Mouse (Mus musculus): ENCODE measurements at regions not wholly inside any gene's neighbourhood (a gene's known extent, or its start where the extent isn't known, plus 50 kb on each side); places are given as distances from the start of the nearest gene placed in this dataset.

DNA sequence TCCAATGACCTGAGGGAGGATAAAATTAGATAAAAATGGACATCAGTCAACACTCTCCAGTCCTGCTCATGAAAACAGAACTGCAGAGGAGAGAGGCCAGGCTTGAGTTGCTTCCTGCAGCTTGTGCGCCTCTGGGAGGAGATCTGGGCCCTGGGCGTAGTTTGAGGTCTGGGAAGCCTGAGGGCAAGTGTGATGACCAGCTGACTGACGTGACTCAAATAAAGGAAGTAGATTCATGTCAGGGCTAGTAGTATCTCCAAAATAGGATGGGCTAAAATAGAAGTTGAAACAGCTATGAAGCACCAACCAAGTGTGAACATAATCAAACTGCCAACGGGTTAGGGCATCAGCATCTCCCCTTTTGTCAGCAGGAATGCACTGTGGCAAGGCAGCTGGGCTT lies 239.3 kb upstream of the Btg1 start (continued):
- TF ChIP-seq MXI1 (IDR thresholded peaks at IDR 0.05; ENCODE audit: low read depth, low read length) (0 out of 2 replicates have a peak, but pooled peaks have one; percentile 24), KAT2A (IDR thresholded peaks at IDR 0.05; ENCODE audit: insufficient replicate concordance, low read length) (0 out of 2 replicates have a peak, but pooled peaks have one; percentile 16), MEF2A (IDR thresholded peaks at IDR 0.05; ENCODE audit: borderline replicate concordance, low read depth, low read length) (peak; percentile 100), POLR2AphosphoS2 (IDR thresholded peaks at IDR 0.05; ENCODE audit: low read depth, low read length) (no peak), USF2 (conservative IDR thresholded peaks at IDR 0.05; ENCODE audit: low read depth, low read length) (no peak), CTCF (conservative IDR thresholded peaks at IDR 0.05 in 1 of 2, IDR thresholded peaks at IDR 0.05 in 1 of 2; ENCODE audit: low read depth in 2 of 2, low read length in 2 of 2) (no peak; a peak in 1 of 4 replicates), SIN3A (IDR thresholded peaks at IDR 0.05; ENCODE audit: low read length) (peak; percentile 62; the same call in 1 of the 2 replicates), BHLHE40 (IDR thresholded peaks at IDR 0.05; ENCODE audit: low read depth, low read length) (peak; percentile 97), ZC3H11A (IDR thresholded peaks at IDR 0.05; ENCODE audit: low read depth, low read length) (no peak), E2F4 (IDR thresholded peaks at IDR 0.05; ENCODE audit: insufficient replicate concordance, low read depth, low read length) (no peak), EP300 (IDR thresholded peaks at IDR 0.05; ENCODE audit: low read length) (peak; percentile 91), ETS1 (conservative IDR thresholded peaks at IDR 0.05; ENCODE audit: low read depth, low read length) (peak; percentile 96), USF1 (IDR thresholded peaks at IDR 0.05; ENCODE audit: low read depth, low read length) (peak; percentile 16; the same call in 1 of the 2 replicates), ZKSCAN1 (IDR thresholded peaks at IDR 0.05; ENCODE audit: borderline replicate concordance, low read depth, low read length) (no peak), HCFC1 (IDR thresholded peaks at IDR 0.05; ENCODE audit: low read depth, low read length) (0 out of 2 replicates have a peak, but pooled peaks have one; percentile 17), SMC3 (IDR thresholded peaks at IDR 0.05; ENCODE audit: low read depth, low read length) (peak; percentile 9; the same call in 1 of the 2 replicates), UBTF (IDR thresholded peaks at IDR 0.05; ENCODE audit: low read depth, low read length) (no peak), NRF1 (IDR thresholded peaks at IDR 0.05; ENCODE audit: low read depth, low read length) (no peak), IRF4 (IDR thresholded peaks at IDR 0.05; ENCODE audit: low read depth, low read length) (peak; percentile 91)

DNA sequence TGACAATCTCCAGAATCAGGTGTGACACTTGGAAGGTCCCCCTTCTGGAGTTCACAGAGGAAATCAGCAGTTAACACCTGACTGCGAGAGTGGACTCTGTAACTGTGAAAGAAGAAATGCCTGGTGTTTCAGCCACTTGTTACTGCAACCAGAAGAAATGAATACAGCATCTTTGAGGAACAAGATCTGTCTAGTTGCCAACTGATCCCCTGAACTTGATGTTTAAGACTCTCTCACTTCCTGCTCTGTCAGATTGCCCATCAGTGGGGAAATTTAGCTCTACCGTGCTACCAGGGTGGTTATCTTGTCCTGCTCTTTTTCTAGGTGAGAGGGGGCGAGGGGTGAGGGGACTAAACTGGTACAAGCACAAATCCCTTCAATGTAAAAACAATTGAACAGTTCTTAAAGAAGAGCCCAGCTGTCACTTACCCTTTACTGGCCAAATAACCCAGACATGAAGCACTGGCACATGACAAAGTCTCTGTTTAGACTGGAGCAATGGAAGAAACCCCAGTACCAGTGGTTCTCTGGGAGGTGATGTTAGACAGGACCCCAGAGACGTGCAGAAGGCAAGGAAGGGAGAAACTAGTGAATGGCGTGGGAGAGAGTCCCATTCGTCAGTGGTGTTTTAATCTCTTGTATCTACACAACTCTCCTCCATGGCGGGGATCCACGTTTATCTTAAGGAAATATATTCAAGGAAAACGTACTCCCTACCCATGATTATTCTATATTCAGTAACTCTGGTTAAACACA lies 237.6 kb upstream of the Btg1 start:
- no peaks in the 10 kb centered on the region for H3K36me3 ChIP-seq (replicated peaks in 1 of 2; ENCODE audit: control insufficient read depth in 1 of 2, insufficient read depth in 1 of 2, low read length in 1 of 2)
- no peak for DNase-seq (ENCODE audit: extremely low read depth)
- no peaks in the 10 kb centered on the region for H3K79me2 ChIP-seq (replicated peaks; ENCODE audit: control insufficient read depth, extremely low read depth, insufficient read depth, poor library complexity, severe bottlenecking)
- peak overlapping the region; percentile 21; the same call in 1 of the 2 replicates for H3K9ac ChIP-seq (ENCODE audit: insufficient read depth, low read depth)
- in situ Hi-C loops (cut with MboI; ENCODE audit: low pct_ligation_motif_present, low pct_unique_long_range_greater_than_20kb, low sequenced_read_pairs) (loop anchor here (10.0 kb wide), 1 partner anchor 164 kb away; no protein-coding TSS in a partner anchor), dilution Hi-C loops (cut with MboI; ENCODE audit: extremely low pct_ligation_motif_present, extremely low pct_unique_long_range_greater_than_20kb, low sequenced_read_pairs) (no loop called here)
- peaks cover 41 to 57% of the 10 kb centered on the region in 2 experiments for H3K4me1 ChIP-seq (ENCODE audit: control insufficient read depth in 1 of 2, insufficient read depth in 2 of 2)
- H3K9me3 ChIP-seq (replicated peaks; ENCODE audit: low read length), result no peaks in the 10 kb centered on the region
- no peak for TF ChIP-seq MAFK (IDR thresholded peaks at IDR 0.05; ENCODE audit: insufficient replicate concordance, low read length)
- TF ChIP-seq JUND (conservative IDR thresholded peaks at IDR 0.05; ENCODE audit: low read depth, low read length), result no peak
- no peak for TF ChIP-seq TCF12 (IDR thresholded peaks at IDR 0.05; ENCODE audit: low read depth, low read length)
- 0 out of 2 replicates have a peak, but pooled peaks have one; percentile 25 for TF ChIP-seq ELF1 (IDR thresholded peaks at IDR 0.05; ENCODE audit: low read depth, low read length)
- TF ChIP-seq IRF4 (IDR thresholded peaks at IDR 0.05; ENCODE audit: low read depth, low read length), result 0 out of 2 replicates have a peak, but pooled peaks have one; percentile 32
- H3K27me3 ChIP-seq (replicated peaks), result no peaks in the 10 kb centered on the region
- H3K27ac ChIP-seq (ENCODE audit: insufficient read depth, low read depth), result peak overlapping the region; percentile 81
- H3K4me2 ChIP-seq (ENCODE audit: insufficient read depth, low read depth, poor library complexity, severe bottlenecking), result no peak overlapping the region
- no peak overlapping the region for H3K4me3 ChIP-seq (replicated peaks in 1 of 3; ENCODE audit: low read depth in 2 of 3, low read length in 2 of 3, poor library complexity in 1 of 3)

All from CH12.LX (cell line).